Mouse (Mus musculus) T-cell, adult 2 months (primary cell): Measurements from ENCODE around the gene Usp10.
A peak's percentile ranks its signal among the peaks of the same experiment; 100 is the strongest.

Experiments
- DNase-seq: peaks from one replicate; pipeline ENCODE4 v3.0.0; 2022; ENCODE audit warnings: low spot score

Usp10 gene

GRCm38 (mm10) chr8:119960531-119961104, 50.5 kb downstream of the Usp10 start:
- DNase-seq, result no peak

- DNase-seq, result no peak
Measured at GRCm38 (mm10) chr8:119964859-119965258, 54.7 kb downstream of the Usp10 start.

GRCm38 (mm10) chr8:119967435-119967834, 57.3 kb downstream of the Usp10 start:
- no peak for DNase-seq

GRCm38 (mm10) chr8:119970169-119970568, 60.0 kb downstream of the Usp10 start:
- no peak for DNase-seq

GRCm38 (mm10) chr8:119972558-119972957, 62.4 kb downstream of the Usp10 start:
- peak; percentile 20 for DNase-seq

- no peak for DNase-seq
Measured at GRCm38 (mm10) chr8:119978770-119979381, 68.7 kb downstream of the Usp10 start.

GRCm38 (mm10) chr8:119981253-119981652, 71.1 kb downstream of the Usp10 start:
- DNase-seq, result no peak

- peak; percentile 5 for DNase-seq
Measured at GRCm38 (mm10) chr8:119984085-119984484, 73.9 kb downstream of the Usp10 start.

GRCm38 (mm10) chr8:119986174-119986573, 76.0 kb downstream of the Usp10 start:
- no peak for DNase-seq

GRCm38 (mm10) chr8:119988087-119988486, 77.9 kb downstream of the Usp10 start:
- DNase-seq, result no peak

GRCm38 (mm10) chr8:119992249-119992648, 82.1 kb downstream of the Usp10 start, which contains the start of gene Crispld2:
Gene Crispld2 (plus strand): TSS chr8:119992438.
- DNase-seq, result peak; percentile 4

- no peak for DNase-seq
Measured at GRCm38 (mm10) chr8:119994114-119994513, 84.0 kb downstream of the Usp10 start.

- no peak for DNase-seq
Measured at GRCm38 (mm10) chr8:119994556-119994955, 84.4 kb downstream of the Usp10 start.

- DNase-seq, result no peak
Measured at GRCm38 (mm10) chr8:119997266-119997665, 87.1 kb downstream of the Usp10 start.

GRCm38 (mm10) chr8:120000461-120000860, 90.3 kb downstream of the Usp10 start:
- DNase-seq, result no peak

GRCm38 (mm10) chr8:120001712-120002111, 91.6 kb downstream of the Usp10 start:
- no peak for DNase-seq

- no peak for DNase-seq
Measured at GRCm38 (mm10) chr8:120002348-120002747, 92.2 kb downstream of the Usp10 start.

GRCm38 (mm10) chr8:120004154-120004702, 94.1 kb downstream of the Usp10 start:
- no peak for DNase-seq

GRCm38 (mm10) chr8:120004705-120005381, 94.7 kb downstream of the Usp10 start:
- no peak for DNase-seq

GRCm38 (mm10) chr8:120006645-120007160, 96.5 kb downstream of the Usp10 start:
- no peak for DNase-seq
